Mouse (Mus musculus) adrenal gland, adult 18-20 months (tissue): ENCODE results near the gene Pfdn4. TPM values are rescaled to one million over a fixed set of nuclear protein-coding genes. Genes with fewer than 3 reads are reported as not detected.
"Not testable (repeated sequence)": the region's sequence is repeated elsewhere in the genome, so short reads cannot be mapped to it uniquely, and the experiment has no call there.

Source experiments
- DNase-seq, 2 experiments: peaks; one replicate each; pipeline ENCODE4 v3.0.0; 2021 to 2022; ENCODE audit warnings: low spot score in 2 of 2
- long read RNA-seq, 2 experiments: library from polyadenylated mRNA; stranded (forward); transcript quantifications; one replicate each; pipeline ENCODE4 v2.0.0; 2021
- total RNA-seq, 2 experiments: library from RNA; stranded (reverse); gene quantifications; 1 replicate in 1 of 2; 2 replicates in 1 of 2; pipeline ENCODE4 v1.2.3; 2021

The Pfdn4 gene
- total RNA-seq, result 10 to 100 TPM; 17.7 to 19.4 TPM
- long read RNA-seq, experiment 1, partial matches to known transcripts, result 0 of 3 reads
- long read RNA-seq, experiment 1, other reads (novel, unspliced or antisense), result 0 of 3 reads
- long read RNA-seq, experiment 2, transcript Pfdn4-201 (4 exons, 935 nt), result major isoform, 12 of 12 reads
- long read RNA-seq, experiment 2, partial matches to known transcripts, result 0 of 12 reads
- long read RNA-seq, experiment 2, other reads (novel, unspliced or antisense), result 0 of 12 reads

GRCm38 (mm10) chr2:170496154-170496930 is at the start of gene Pfdn4:
Gene Pfdn4, plus strand, starts transcription at chr2:170496428.
- no peak for DNase-seq

- DNase-seq, result no peak
Measured at GRCm38 (mm10) chr2:170446843-170447383, 49.3 kb upstream of the Pfdn4 start.

GRCm38 (mm10) chr2:170447651-170448050 is 48.6 kb upstream of the Pfdn4 start:
- no peak for DNase-seq

- DNase-seq, result peak; percentile 61 to 73
Measured at GRCm38 (mm10) chr2:170450933-170451332, 45.3 kb upstream of the Pfdn4 start.

GRCm38 (mm10) chr2:170453809-170454208 is 42.4 kb upstream of the Pfdn4 start:
- DNase-seq, result not testable (repeated sequence)

- DNase-seq, result no peak
Measured at GRCm38 (mm10) chr2:170459183-170459582, 37.0 kb upstream of the Pfdn4 start.

- no peak for DNase-seq
Measured at GRCm38 (mm10) chr2:170459805-170460204, 36.4 kb upstream of the Pfdn4 start.

GRCm38 (mm10) chr2:170461652-170462051 is 34.6 kb upstream of the Pfdn4 start:
- DNase-seq, result no peak

- DNase-seq, result no peak
Measured at GRCm38 (mm10) chr2:170464817-170465216, 31.4 kb upstream of the Pfdn4 start.

- DNase-seq, result no peak
Measured at GRCm38 (mm10) chr2:170468009-170468408, 28.2 kb upstream of the Pfdn4 start.

- peak; percentile 55 to 66 for DNase-seq
Measured at GRCm38 (mm10) chr2:170469616-170470308, 26.5 kb upstream of the Pfdn4 start.

- no peak for DNase-seq
Measured at GRCm38 (mm10) chr2:170470591-170470990, 25.6 kb upstream of the Pfdn4 start.

- DNase-seq, result no peak
Measured at GRCm38 (mm10) chr2:170474125-170474524, 22.1 kb upstream of the Pfdn4 start.

- DNase-seq, result no peak
Measured at GRCm38 (mm10) chr2:170475164-170475563, 21.1 kb upstream of the Pfdn4 start.

- peak in 1 of 2 experiments; percentile 10 for DNase-seq
Measured at GRCm38 (mm10) chr2:170476215-170476614, 20.0 kb upstream of the Pfdn4 start.

GRCm38 (mm10) chr2:170476643-170477042 is 19.6 kb upstream of the Pfdn4 start:
- no peak for DNase-seq

GRCm38 (mm10) chr2:170482019-170482540 is 14.1 kb upstream of the Pfdn4 start:
- no peak for DNase-seq

- DNase-seq, result no peak
Measured at GRCm38 (mm10) chr2:170483914-170484313, 12.3 kb upstream of the Pfdn4 start.

GRCm38 (mm10) chr2:170487202-170487601 is 9.0 kb upstream of the Pfdn4 start:
- no peak for DNase-seq

- no peak for DNase-seq
Measured at GRCm38 (mm10) chr2:170487890-170488502, 8.2 kb upstream of the Pfdn4 start.
